Mouse (Mus musculus): ENCODE measurements around the gene Phykpl.

- TF ChIP-seq CTCF (IDR thresholded peaks at IDR 0.05; ENCODE audit: low read depth, low read length): no peak
- no peak for TF ChIP-seq POLR2A (IDR thresholded peaks at IDR 0.05; ENCODE audit: extremely low read depth, insufficient read depth, low read length)
Measured at GRCm38 (mm10) chr11:51593849-51594248, 9.3 kb downstream of the Phykpl start.
